Mouse (Mus musculus) intestine, postnatal 0 days (tissue): ENCODE measurements around the gene AL732309.1. TPM values are rescaled to one million over a fixed set of nuclear protein-coding genes. Genes with fewer than 3 reads are reported as not detected.
A peak's percentile ranks its signal among the peaks of the same experiment; 100 is the strongest.

Experiments
- ATAC-seq: fragments of 200-750 bp; cut with Nextera tagmentation; 2 replicates; pipeline ENCODE4 v1.8.0; 2017; ENCODE audit warnings: mild to moderate bottlenecking, moderate TSS enrichment, moderate library complexity
- H3K27ac ChIP-seq: fragments of 300-500 bp; sonication (generic); 2 replicates; pipeline ENCODE4 v1.5.1; 2014; ENCODE audit warnings: mild to moderate bottlenecking, low read depth, low read length, moderate library complexity
- H3K27me3 ChIP-seq: fragments of 300-500 bp; sonication (generic); replicated peaks from 2 replicates; pipeline ENCODE4 v1.6.1; 2014; ENCODE audit warnings: low read length, mixed read lengths; ENCODE audit not compliant: control insufficient read depth, insufficient read depth
- H3K36me3 ChIP-seq: fragments of 300-500 bp; sonication (generic); 2 replicates; pipeline ENCODE4 v1.6.1; 2014; ENCODE audit warnings: mild to moderate bottlenecking, moderate library complexity; ENCODE audit not compliant: control insufficient read depth, insufficient read depth
- H3K4me1 ChIP-seq: fragments of 300-500 bp; sonication (generic); replicated peaks from 2 replicates; pipeline ENCODE4 v1.6.1; 2014; ENCODE audit warnings: antibody characterized with exemption, low read length, mixed read lengths; ENCODE audit not compliant: control insufficient read depth, insufficient read depth
- H3K4me2 ChIP-seq: fragments of 300-500 bp; sonication (generic); replicated peaks from 2 replicates; pipeline ENCODE4 v1.6.1; 2014; ENCODE audit warnings: low read depth, mild to moderate bottlenecking, moderate library complexity
- H3K4me3 ChIP-seq: fragments of 300-500 bp; sonication (generic); 2 replicates; pipeline ENCODE4 v1.5.1; 2014; ENCODE audit warnings: low read depth, low read length
- H3K9ac ChIP-seq: fragments of 300-500 bp; sonication (generic); 2 replicates; pipeline ENCODE4 v1.6.1; 2014; ENCODE audit warnings: mild to moderate bottlenecking, low read depth, low read length
- H3K9me3 ChIP-seq: fragments of 300-500 bp; sonication (generic); 2 replicates; pipeline ENCODE4 v1.6.1; 2016; ENCODE audit warnings: mixed run types; ENCODE audit not compliant: control insufficient read depth
- CTCF ChIP-seq: sonication (generic); IDR thresholded peaks from 2 replicates; pipeline ENCODE4 v1.5.1; 2016; ENCODE audit warnings: low read depth, mild to moderate bottlenecking, control low read depth, antibody characterized with exemption, moderate library complexity
- WGBS: fragments of 180-500 bp; shearing (Covaris S2); extraction: QIAGEN DNeasy Blood & Tissue Kit; methylation state at CpG from one replicate; pipeline ENCODE4 v1.1.7; 2014; 5-methylcytosine and 5-hydroxymethylcytosine counted together
- polyA plus RNA-seq: library from polyadenylated mRNA; unstranded; fragments of >200 nt; fragmentation: Nextera tagmentation; extraction: Ambion mirVana; gene quantifications from 2 replicates; pipeline ENCODE4 v1.2.1, GENCODE M21; 2015

AL732309.1 gene
- polyA plus RNA-seq, 1 experiment from 2014 or later = 10.4 TPM

GRCm38 (mm10) chr2:25217666-25218065 lies 29.0 kb downstream of the AL732309.1 start:
- no peaks in the 10 kb centered on the region for H3K9me3 ChIP-seq
- ATAC-seq = no peak
- no peak overlapping the region for H3K27ac ChIP-seq
- H3K9ac ChIP-seq = no peak overlapping the region
- H3K4me2 ChIP-seq = no peak overlapping the region
- H3K36me3 ChIP-seq = peaks cover 12% of the 10 kb centered on the region; the same call in 1 of the 2 replicates
- H3K4me3 ChIP-seq = no peak overlapping the region
- WGBS = 55% methylated on average over 2 of the region's 2 CpGs
- H3K4me1 ChIP-seq = no peaks in the 10 kb centered on the region
- no peaks in the 10 kb centered on the region for H3K27me3 ChIP-seq
- TF ChIP-seq CTCF = no peak

GRCm38 (mm10) chr2:25214444-25214843 lies 32.2 kb downstream of the AL732309.1 start, which contains the start of gene Stpg3:
TSS of gene Stpg3 (minus strand) at chr2:25214637.
- H3K27ac ChIP-seq = no peak within 1 kb of the TSS

GRCm38 (mm10) chr2:25213266-25213865 lies 33.3 kb downstream of the AL732309.1 start:
- ATAC-seq = no peak
- 69% methylated on average over 23 of the region's 23 CpGs for WGBS
- Histone ChIP-seq H3K27ac (no peak overlapping the region), H3K9me3 (no peaks in the 10 kb centered on the region), H3K4me1 (0 out of 2 replicates have a peak, but pooled peaks cover 7% of the 10 kb centered on the region), H3K36me3 (peaks cover 6% of the 10 kb centered on the region; the same call in 1 of the 2 replicates), H3K9ac (no peak overlapping the region), H3K4me2 (no peak overlapping the region), H3K4me3 (no peak overlapping the region), H3K27me3 (no peaks in the 10 kb centered on the region)
- no peak for TF ChIP-seq CTCF

More at GRCm38 (mm10) chr2:25214444-25214843, 32.2 kb downstream of the AL732309.1 start, which contains the start of gene Stpg3:
- Histone ChIP-seq H3K4me1 (0 out of 2 replicates have a peak, but pooled peaks cover 7% of the 10 kb centered on the region), H3K9me3 (no peaks in the 10 kb centered on the region), H3K4me2 (no peak within 1 kb of the TSS), H3K27me3 (no peaks in the 10 kb centered on the region), H3K4me3 (no peak within 1 kb of the TSS), H3K9ac (no peak within 1 kb of the TSS), H3K36me3 (no peaks in the 10 kb centered on the region)
- ATAC-seq = no peak
- 28% methylated on average over 3 of the region's 3 CpGs for WGBS
- no peak for TF ChIP-seq CTCF

- peak; percentile 81 for ATAC-seq
- Histone ChIP-seq H3K9me3 (no peaks in the 10 kb centered on the region), H3K9ac (peak within 1 kb of the TSS; percentile 85), H3K27me3 (no peaks in the 10 kb centered on the region), H3K4me1 (0 out of 2 replicates have a peak, but pooled peaks cover 8% of the 10 kb centered on the region), H3K36me3 (peaks cover 25% of the 10 kb centered on the region), H3K4me3 (peak within 1 kb of the TSS; percentile 95), H3K27ac (peak within 1 kb of the TSS; percentile 87), H3K4me2 (peak within 1 kb of the TSS; percentile 87)
- TF ChIP-seq CTCF = no peak
- under 1% methylated on average over 44 of the region's 44 CpGs for WGBS
Measured at GRCm38 (mm10) chr2:25211121-25211670, 35.5 kb downstream of the AL732309.1 start, which contains the start of gene Nelfb. TSS of gene Nelfb (minus strand) at chr2:25211489.

- no peak for TF ChIP-seq CTCF
- peaks cover 30% of the 10 kb centered on the region for H3K36me3 ChIP-seq
- peak; percentile 14; the same call in 1 of the 2 replicates for ATAC-seq
- peak overlapping the region; percentile 87 for H3K27ac ChIP-seq
- no peaks in the 10 kb centered on the region for H3K9me3 ChIP-seq
- H3K4me3 ChIP-seq = peak overlapping the region; percentile 95
- no peaks in the 10 kb centered on the region for H3K27me3 ChIP-seq
- 0 out of 2 replicates have a peak, but pooled peaks cover 8% of the 10 kb centered on the region for H3K4me1 ChIP-seq
- WGBS = under 1% methylated on average over 24 of the region's 24 CpGs
- H3K9ac ChIP-seq = peak overlapping the region; percentile 85
- peak overlapping the region; percentile 87 for H3K4me2 ChIP-seq
Measured at GRCm38 (mm10) chr2:25210686-25211085, 36.0 kb downstream of the AL732309.1 start.

GRCm38 (mm10) chr2:25207593-25207992 lies 39.1 kb downstream of the AL732309.1 start:
- Histone ChIP-seq H3K9ac (no peak overlapping the region), H3K4me1 (0 out of 2 replicates have a peak, but pooled peaks cover 8% of the 10 kb centered on the region), H3K27ac (peak overlapping the region; percentile 35; the same call in 1 of the 2 replicates), H3K9me3 (no peaks in the 10 kb centered on the region), H3K27me3 (no peaks in the 10 kb centered on the region), H3K36me3 (peaks cover 60% of the 10 kb centered on the region), H3K4me3 (no peak overlapping the region), H3K4me2 (no peak overlapping the region)
- 83% methylated on average over 1 of the region's 1 CpGs for WGBS
- no peak for ATAC-seq
- no peak for TF ChIP-seq CTCF
